Mouse (Mus musculus): Measurements from ENCODE around the gene Usf2. TPM values are rescaled to one million over a fixed set of nuclear protein-coding genes. Genes with fewer than 3 reads are reported as not detected.
A peak's percentile ranks its signal among the peaks of the same experiment; 100 is the strongest.
"Not testable (repeated sequence)": the region's sequence is repeated elsewhere in the genome, so short reads cannot be mapped to it uniquely, and the experiment has no call there.

Usf2 gene
- polyA plus RNA-seq, 1 experiment from 2014 or later, result 21.1 TPM

DNA sequence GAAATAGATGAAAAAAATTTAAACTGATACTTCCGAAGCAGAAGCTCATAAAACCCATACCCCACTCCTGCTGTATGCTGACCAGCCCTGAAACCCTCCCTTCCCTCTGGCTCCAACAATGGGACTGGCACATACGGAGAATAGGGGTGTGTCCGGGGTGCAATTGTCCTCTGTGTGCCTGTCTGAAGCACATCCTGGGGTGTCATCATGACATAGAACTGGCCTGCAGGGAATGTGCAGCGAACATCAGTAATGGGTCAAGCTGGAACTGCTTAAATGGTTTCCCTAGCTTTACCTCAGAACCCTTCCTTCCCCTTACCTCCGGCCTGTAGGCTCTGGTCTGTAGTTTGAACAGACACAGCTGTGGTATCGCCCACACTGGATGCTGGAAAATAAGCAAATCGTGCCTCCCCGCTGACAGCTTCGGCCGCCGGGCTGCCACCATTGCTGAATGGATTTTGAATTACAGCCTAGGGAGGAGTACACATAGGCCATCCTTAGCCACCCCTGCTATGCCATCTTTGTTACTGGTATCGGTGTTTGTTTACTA is 1.6 kb downstream of the Usf2 start:
- peaks cover 11% of the 10 kb centered on the region; the same call in 1 of the 2 replicates for H3K4me1 ChIP-seq (ENCODE audit: control insufficient read depth, insufficient read depth, low read length)
- H3K27ac ChIP-seq (ENCODE audit: low read depth, low read length), result no peak overlapping the region
- ATAC-seq (ENCODE audit: low FRiP score, low TSS enrichment), result no peak
- H3K4me3 ChIP-seq (ENCODE audit: low read length), result peak overlapping the region; percentile 82; the same call in 1 of the 2 replicates
- H3K9ac ChIP-seq (ENCODE audit: low read depth, low read length), result peak overlapping the region; percentile 28; the same call in 1 of the 2 replicates
- H3K9me3 ChIP-seq (ENCODE audit: control insufficient read depth, low read length), result no peaks in the 10 kb centered on the region
- H3K4me2 ChIP-seq (replicated peaks; ENCODE audit: low read depth, low read length), result peak overlapping the region; percentile 87
- H3K27me3 ChIP-seq (ENCODE audit: control insufficient read depth, insufficient read depth, low read length), result no peaks in the 10 kb centered on the region
- WGBS, result 75% methylated on average over 12 of the region's 12 CpGs
- H3K36me3 ChIP-seq (ENCODE audit: control insufficient read depth, insufficient read depth, low read length), result peaks cover 60% of the 10 kb centered on the region

DNA sequence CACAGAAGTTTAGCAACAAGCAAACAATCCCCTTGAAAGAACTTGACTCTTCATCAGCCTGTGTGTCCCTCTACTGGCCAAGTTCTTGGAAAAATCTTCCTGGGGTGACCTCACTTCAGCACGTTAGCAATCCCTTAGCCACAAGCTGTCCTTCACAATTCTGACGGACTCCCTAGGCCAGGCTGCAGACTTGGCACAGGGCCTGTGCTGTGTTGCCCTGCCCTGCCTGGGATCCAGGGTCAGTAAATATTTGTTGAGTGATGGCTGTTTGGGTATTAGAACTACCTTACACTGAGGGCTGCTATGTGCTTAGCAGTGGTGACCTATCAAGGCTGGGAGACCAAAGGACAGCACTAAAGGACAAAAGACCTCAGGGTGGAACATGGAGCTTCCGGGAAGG is 2.6 kb downstream of the Usf2 start:
- no peak overlapping the region for H3K4me3 ChIP-seq (ENCODE audit: low read length)
- peaks cover 67% of the 10 kb centered on the region for H3K36me3 ChIP-seq (ENCODE audit: control insufficient read depth, insufficient read depth, low read length)
- peaks cover 11% of the 10 kb centered on the region; the same call in 1 of the 2 replicates for H3K4me1 ChIP-seq (ENCODE audit: control insufficient read depth, insufficient read depth, low read length)
- 81% methylated on average over 3 of the region's 3 CpGs for WGBS
- no peaks in the 10 kb centered on the region for H3K27me3 ChIP-seq (ENCODE audit: control insufficient read depth, insufficient read depth, low read length)
- no peak overlapping the region for H3K27ac ChIP-seq (ENCODE audit: low read depth, low read length)
- no peak overlapping the region for H3K9ac ChIP-seq (ENCODE audit: low read depth, low read length)
- no peaks in the 10 kb centered on the region for H3K9me3 ChIP-seq (ENCODE audit: control insufficient read depth, low read length)
- no peak for ATAC-seq (ENCODE audit: low FRiP score, low TSS enrichment)
- H3K4me2 ChIP-seq (replicated peaks; ENCODE audit: low read depth, low read length), result no peak overlapping the region

DNA sequence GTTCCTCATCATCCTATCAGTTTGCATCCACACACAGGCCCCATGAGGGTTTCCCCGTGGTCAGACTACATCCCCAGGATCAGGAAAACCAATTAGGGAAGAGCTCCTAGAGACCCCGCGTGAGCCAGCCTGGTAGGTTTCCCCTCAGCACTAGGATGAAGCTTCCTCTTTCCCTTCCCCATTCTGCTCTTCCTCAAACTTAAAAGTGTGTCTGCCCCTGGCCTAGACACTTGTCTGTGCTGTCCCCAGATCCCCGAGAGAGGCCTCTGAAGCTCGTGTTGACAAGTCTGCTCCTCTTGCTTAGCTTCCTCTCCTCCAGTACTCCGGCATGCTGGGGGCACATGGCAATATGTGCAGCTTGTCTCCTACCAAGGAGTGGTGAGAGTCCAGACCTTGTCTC is 3.1 kb downstream of the Usf2 start:
- ATAC-seq (ENCODE audit: low FRiP score, low TSS enrichment), result no peak
- Histone ChIP-seq H3K9me3 (ENCODE audit: control insufficient read depth, low read length) (no peaks in the 10 kb centered on the region), H3K4me1 (ENCODE audit: control insufficient read depth, insufficient read depth, low read length) (peaks cover 11% of the 10 kb centered on the region; the same call in 1 of the 2 replicates), H3K36me3 (ENCODE audit: control insufficient read depth, insufficient read depth, low read length) (peaks cover 64% of the 10 kb centered on the region), H3K4me2 (replicated peaks; ENCODE audit: low read depth, low read length) (no peak overlapping the region), H3K27me3 (ENCODE audit: control insufficient read depth, insufficient read depth, low read length) (no peaks in the 10 kb centered on the region), H3K9ac (ENCODE audit: low read depth, low read length) (no peak overlapping the region), H3K4me3 (ENCODE audit: low read length) (no peak overlapping the region), H3K27ac (ENCODE audit: low read depth, low read length) (no peak overlapping the region)
- WGBS, result 88% methylated on average over 6 of the region's 6 CpGs

DNA sequence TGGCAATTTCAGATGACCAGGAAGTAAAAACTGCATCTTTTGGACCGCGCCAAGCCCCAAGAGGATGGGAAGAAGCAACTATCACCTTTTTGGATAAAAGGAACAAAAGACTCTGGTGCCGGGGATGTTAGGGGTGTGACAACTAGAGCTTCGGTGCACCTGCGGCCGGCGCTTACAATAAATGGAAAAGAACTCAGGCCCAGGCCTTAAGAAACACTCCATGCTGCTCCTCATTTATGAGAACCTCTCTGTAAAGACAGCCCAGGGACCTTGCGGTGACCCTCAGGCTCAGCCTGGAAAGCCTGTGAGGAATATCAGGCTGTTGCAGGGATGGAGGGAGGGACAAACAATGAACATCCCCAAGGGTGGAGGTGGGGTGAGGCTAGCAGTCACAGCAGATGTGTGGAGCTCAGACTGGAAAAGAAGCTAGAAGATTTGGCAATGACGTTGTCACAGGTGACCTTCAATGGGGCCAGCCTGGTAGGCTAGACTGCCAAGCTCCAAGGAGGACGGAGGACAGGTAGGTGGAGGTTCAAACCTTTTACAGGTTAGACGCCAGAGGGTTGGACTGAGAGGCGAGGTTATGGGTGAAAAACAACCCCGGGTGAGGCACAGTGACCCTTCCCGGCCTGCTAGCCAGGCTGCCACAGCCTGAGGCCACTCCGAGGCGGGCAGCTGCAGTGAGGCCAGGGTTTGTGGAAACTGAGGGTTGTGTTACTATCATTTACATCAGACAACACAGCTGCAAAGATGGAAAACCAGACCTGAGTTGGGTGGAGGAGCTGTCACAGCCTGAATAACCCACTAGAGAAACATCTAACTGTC is 4.0 kb downstream of the Usf2 start:
- H3K27me3 ChIP-seq (ENCODE audit: control insufficient read depth, insufficient read depth, low read length), result no peaks in the 10 kb centered on the region
- WGBS, result 89% methylated on average over 16 of the region's 16 CpGs
- H3K4me3 ChIP-seq (ENCODE audit: low read length), result no peak overlapping the region
- no peaks in the 10 kb centered on the region for H3K9me3 ChIP-seq (ENCODE audit: control insufficient read depth, low read length)
- H3K27ac ChIP-seq (ENCODE audit: low read depth, low read length), result no peak overlapping the region
- H3K36me3 ChIP-seq (ENCODE audit: control insufficient read depth, insufficient read depth, low read length), result peaks cover 61% of the 10 kb centered on the region
- no peak overlapping the region for H3K4me2 ChIP-seq (replicated peaks; ENCODE audit: low read depth, low read length)
- H3K4me1 ChIP-seq (ENCODE audit: control insufficient read depth, insufficient read depth, low read length), result peaks cover 7% of the 10 kb centered on the region; the same call in 1 of the 2 replicates
- no peak for ATAC-seq (ENCODE audit: low FRiP score, low TSS enrichment)
- no peak overlapping the region for H3K9ac ChIP-seq (ENCODE audit: low read depth, low read length)

DNA sequence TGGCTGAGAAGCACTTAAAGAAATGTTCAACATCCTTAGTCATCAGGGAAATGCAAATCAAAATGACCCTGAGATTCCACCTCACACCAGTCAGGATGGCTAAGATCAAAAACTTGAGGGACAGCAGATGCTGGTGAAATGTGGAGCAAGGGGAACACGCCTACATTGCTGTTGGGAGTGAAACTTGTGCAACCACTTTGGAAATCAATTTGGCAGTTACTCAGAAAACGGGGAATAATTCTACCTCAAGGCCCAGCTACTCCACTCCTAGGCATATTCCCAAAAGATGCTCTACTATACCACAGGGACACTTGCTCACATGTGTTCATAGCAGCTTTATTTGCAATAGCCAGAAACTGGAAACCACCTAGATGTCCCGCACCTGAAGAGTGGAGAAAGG is 6.7 kb downstream of the Usf2 start:
- not testable (repeated sequence) for H3K4me1 ChIP-seq (ENCODE audit: control insufficient read depth, insufficient read depth, low read length); H3K27ac ChIP-seq (ENCODE audit: low read depth, low read length); H3K9me3 ChIP-seq (ENCODE audit: control insufficient read depth, low read length); H3K4me2 ChIP-seq (replicated peaks; ENCODE audit: low read depth, low read length); H3K27me3 ChIP-seq (ENCODE audit: control insufficient read depth, insufficient read depth, low read length); H3K9ac ChIP-seq (ENCODE audit: low read depth, low read length); H3K4me3 ChIP-seq (ENCODE audit: low read length); ATAC-seq (ENCODE audit: low FRiP score, low TSS enrichment)
- WGBS, result 91% methylated on average over 3 of the region's 3 CpGs
- peaks cover 71% of the 10 kb centered on the region for H3K36me3 ChIP-seq (ENCODE audit: control insufficient read depth, insufficient read depth, low read length)

DNA sequence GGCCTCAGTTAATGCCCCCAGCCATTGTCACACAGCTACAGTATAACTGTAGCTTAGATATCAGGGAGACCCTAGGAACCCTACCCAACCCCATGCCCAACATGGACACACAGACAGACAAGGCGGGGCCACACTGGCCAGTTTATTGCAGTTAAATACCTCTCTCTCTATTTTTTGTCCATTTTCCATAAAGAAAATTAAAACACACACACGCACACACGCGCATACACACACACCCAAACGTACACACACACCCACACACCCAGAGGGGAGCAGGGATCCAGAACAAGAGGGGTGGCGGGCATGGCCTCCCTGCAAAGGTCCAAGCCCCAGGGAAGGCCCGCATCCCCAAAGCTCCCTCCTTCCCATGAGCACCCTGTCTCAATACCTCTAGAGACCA is 10.7 kb downstream of the Usf2 start:
- no peak for ATAC-seq (ENCODE audit: low FRiP score, low TSS enrichment)
- H3K27ac ChIP-seq (ENCODE audit: low read depth, low read length), result no peak overlapping the region
- 97% methylated on average over 7 of the region's 7 CpGs for WGBS
- H3K27me3 ChIP-seq (ENCODE audit: control insufficient read depth, insufficient read depth, low read length), result no peaks in the 10 kb centered on the region
- H3K36me3 ChIP-seq (ENCODE audit: control insufficient read depth, insufficient read depth, low read length), result peaks cover 32% of the 10 kb centered on the region
- H3K9ac ChIP-seq (ENCODE audit: low read depth, low read length), result no peak overlapping the region
- H3K9me3 ChIP-seq (ENCODE audit: control insufficient read depth, low read length), result no peaks in the 10 kb centered on the region
- H3K4me3 ChIP-seq (ENCODE audit: low read length), result no peak overlapping the region
- H3K4me1 ChIP-seq (ENCODE audit: control insufficient read depth, insufficient read depth, low read length), result no peaks in the 10 kb centered on the region
- H3K4me2 ChIP-seq (replicated peaks; ENCODE audit: low read depth, low read length), result no peak overlapping the region

DNA sequence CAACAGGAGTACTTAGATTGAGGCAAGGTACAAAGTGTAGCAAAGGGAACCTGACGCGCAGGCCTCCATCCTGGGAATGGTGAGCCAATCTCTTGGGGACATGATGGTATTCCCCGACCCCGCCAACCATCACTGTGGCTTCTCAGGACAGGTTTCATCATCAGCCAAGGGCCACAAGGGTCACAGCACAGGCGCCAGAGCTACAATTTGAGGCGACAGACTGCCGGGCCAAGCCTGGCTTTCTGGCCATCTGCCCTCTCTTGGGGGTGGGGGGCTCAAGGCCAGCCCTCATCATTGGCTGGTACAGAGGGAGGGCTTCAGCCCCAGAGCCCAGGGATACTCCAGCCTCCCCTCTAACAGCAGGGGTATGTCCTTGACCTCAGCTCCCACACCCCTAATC is 11.1 kb downstream of the Usf2 start:
- H3K36me3 ChIP-seq (ENCODE audit: control insufficient read depth, insufficient read depth, low read length), result peaks cover 30% of the 10 kb centered on the region
- not testable (repeated sequence) for H3K4me1 ChIP-seq (ENCODE audit: control insufficient read depth, insufficient read depth, low read length); H3K27ac ChIP-seq (ENCODE audit: low read depth, low read length); H3K9ac ChIP-seq (ENCODE audit: low read depth, low read length); H3K9me3 ChIP-seq (ENCODE audit: control insufficient read depth, low read length); H3K27me3 ChIP-seq (ENCODE audit: control insufficient read depth, insufficient read depth, low read length); H3K4me2 ChIP-seq (replicated peaks; ENCODE audit: low read depth, low read length); H3K4me3 ChIP-seq (ENCODE audit: low read length)
- ATAC-seq (ENCODE audit: low FRiP score, low TSS enrichment), result peak; percentile 50; the same call in 1 of the 2 replicates
- WGBS, result 88% methylated on average over 7 of the region's 7 CpGs

DNA sequence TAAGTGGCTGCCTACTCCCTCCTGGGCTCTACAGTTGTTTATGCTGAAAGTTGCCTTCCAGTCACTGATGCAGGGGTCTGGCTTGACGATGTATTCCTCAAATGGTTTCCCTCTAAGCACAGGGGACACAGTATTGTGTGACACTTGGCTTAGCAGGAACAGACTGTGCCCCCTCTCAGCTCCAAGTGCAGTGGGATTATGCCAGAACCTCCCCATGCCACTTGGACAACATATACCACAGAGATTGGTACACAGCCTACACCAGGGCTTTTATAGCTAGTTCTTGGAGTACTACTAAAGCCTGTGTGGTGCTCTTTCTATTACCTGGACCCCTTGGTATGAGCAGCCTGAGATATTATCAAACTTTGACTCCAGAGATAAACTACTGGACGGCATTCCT is 11.9 kb downstream of the Usf2 start:
- not testable (repeated sequence) for H3K4me1 ChIP-seq (ENCODE audit: control insufficient read depth, insufficient read depth, low read length); H3K9ac ChIP-seq (ENCODE audit: low read depth, low read length); H3K27ac ChIP-seq (ENCODE audit: low read depth, low read length); H3K4me2 ChIP-seq (replicated peaks; ENCODE audit: low read depth, low read length); H3K4me3 ChIP-seq (ENCODE audit: low read length); H3K9me3 ChIP-seq (ENCODE audit: control insufficient read depth, low read length); ATAC-seq (ENCODE audit: low FRiP score, low TSS enrichment); H3K27me3 ChIP-seq (ENCODE audit: control insufficient read depth, insufficient read depth, low read length)
- WGBS, result 64% methylated on average over 2 of the region's 2 CpGs
- H3K36me3 ChIP-seq (ENCODE audit: control insufficient read depth, insufficient read depth, low read length), result peaks cover 24% of the 10 kb centered on the region

DNA sequence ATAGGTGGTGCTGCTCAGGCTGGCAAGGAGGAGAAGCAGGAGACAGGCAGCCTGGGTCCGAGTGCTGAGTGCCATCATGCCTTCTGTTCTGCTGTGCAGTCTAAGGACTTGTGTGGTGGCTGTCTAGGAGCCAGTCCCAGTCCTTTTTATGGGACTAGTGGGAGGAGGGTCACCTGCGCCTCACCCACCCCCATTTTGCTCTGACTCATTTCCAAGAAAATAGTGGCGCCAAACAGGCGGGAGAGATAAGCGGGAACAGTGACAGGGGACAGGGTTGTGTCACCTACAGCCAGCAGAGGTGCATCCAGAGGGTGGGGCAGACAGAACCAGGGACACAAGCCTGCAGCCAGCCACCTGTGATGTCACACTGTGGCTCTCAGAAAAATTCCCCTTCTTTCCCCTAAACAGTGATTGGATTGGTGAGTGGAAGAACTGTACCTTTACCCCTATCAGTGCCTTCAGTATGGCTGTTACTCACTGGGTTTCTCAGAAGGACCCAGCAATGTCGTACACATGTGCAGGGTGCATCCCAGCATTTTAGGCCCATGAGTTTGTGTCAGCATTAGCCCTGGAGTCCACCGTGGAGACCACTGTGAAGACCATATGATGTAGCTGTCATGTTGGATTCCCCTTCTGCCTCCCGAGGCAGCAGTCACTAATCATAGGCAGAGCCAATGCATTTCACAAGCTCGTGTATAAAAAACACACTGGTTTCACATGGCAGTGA is 12.5 kb downstream of the Usf2 start, which contains the start of gene Hamp:
Gene Hamp (minus strand): TSS at position 124 of the 727 bp plus-strand sequence.
- no peak within 1 kb of the TSS for H3K4me3 ChIP-seq (ENCODE audit: low read length)
- H3K27me3 ChIP-seq (ENCODE audit: control insufficient read depth, insufficient read depth, low read length), result no peaks in the 10 kb centered on the region
- H3K9me3 ChIP-seq (ENCODE audit: control insufficient read depth, low read length), result no peaks in the 10 kb centered on the region
- no peak within 1 kb of the TSS for H3K27ac ChIP-seq (ENCODE audit: low read depth, low read length)
- H3K9ac ChIP-seq (ENCODE audit: low read depth, low read length), result no peak within 1 kb of the TSS
- 67% methylated on average over 9 of the region's 9 CpGs for WGBS
- ATAC-seq (ENCODE audit: low FRiP score, low TSS enrichment), result no peak
- H3K4me2 ChIP-seq (replicated peaks; ENCODE audit: low read depth, low read length), result no peak within 1 kb of the TSS
- no peaks in the 10 kb centered on the region for H3K4me1 ChIP-seq (ENCODE audit: control insufficient read depth, insufficient read depth, low read length)
- peaks cover 18% of the 10 kb centered on the region for H3K36me3 ChIP-seq (ENCODE audit: control insufficient read depth, insufficient read depth, low read length)

Measured in kidney, embryonic 14.5 days (tissue).